Mouse (Mus musculus) lung, postnatal 10 days (tissue): ENCODE results near the gene Prrc2b.

Experiments
- DNase-seq: peaks from one replicate; pipeline ENCODE4 v3.0.0; 2021

The Prrc2b gene

GRCm38 (mm10) chr2:32162646-32163045, 11.8 kb downstream of the Prrc2b start:
- DNase-seq: no peak

- DNase-seq: no peak
These were observed 12.2 kb downstream of the Prrc2b start for GRCm38 (mm10) chr2:32163057-32163456.

- DNase-seq: peak; percentile 48
These were observed 13.6 kb downstream of the Prrc2b start for GRCm38 (mm10) chr2:32164503-32164902.

GRCm38 (mm10) chr2:32165040-32165800, 14.3 kb downstream of the Prrc2b start:
- no peak for DNase-seq

GRCm38 (mm10) chr2:32166581-32166980, 15.7 kb downstream of the Prrc2b start:
- DNase-seq: peak; percentile 66

GRCm38 (mm10) chr2:32167034-32167770, 16.3 kb downstream of the Prrc2b start:
- DNase-seq: no peak

- peak; percentile 86 for DNase-seq
These were observed 16.9 kb downstream of the Prrc2b start for GRCm38 (mm10) chr2:32167819-32168218.

- no peak for DNase-seq
These were observed 18.4 kb downstream of the Prrc2b start for GRCm38 (mm10) chr2:32169292-32169691.

GRCm38 (mm10) chr2:32170010-32170409, 19.1 kb downstream of the Prrc2b start:
- DNase-seq: no peak

GRCm38 (mm10) chr2:32171658-32172433, 21.0 kb downstream of the Prrc2b start:
- DNase-seq: no peak

- peak; percentile 90 for DNase-seq
These were observed 23.4 kb downstream of the Prrc2b start for GRCm38 (mm10) chr2:32174170-32174741.

- DNase-seq: peak; percentile 27
These were observed 24.2 kb downstream of the Prrc2b start for GRCm38 (mm10) chr2:32175051-32175466.

GRCm38 (mm10) chr2:32175508-32175907, 24.6 kb downstream of the Prrc2b start:
- DNase-seq: peak; percentile 24

- peak; percentile 29 for DNase-seq
These were observed 26.0 kb downstream of the Prrc2b start for GRCm38 (mm10) chr2:32176848-32177247.

- DNase-seq: no peak
These were observed 26.6 kb downstream of the Prrc2b start for GRCm38 (mm10) chr2:32177397-32178060.

- DNase-seq: no peak
These were observed 28.5 kb downstream of the Prrc2b start for GRCm38 (mm10) chr2:32179363-32179762.

- DNase-seq: no peak
These were observed 29.2 kb downstream of the Prrc2b start for GRCm38 (mm10) chr2:32180127-32180526.

- DNase-seq: no peak
These were observed 30.5 kb downstream of the Prrc2b start for GRCm38 (mm10) chr2:32181364-32181763.

- DNase-seq: no peak
These were observed 31.2 kb downstream of the Prrc2b start for GRCm38 (mm10) chr2:32182119-32182518.

- peak; percentile 76 for DNase-seq
These were observed 31.9 kb downstream of the Prrc2b start for GRCm38 (mm10) chr2:32182676-32183296.

GRCm38 (mm10) chr2:32187019-32187551, 36.2 kb downstream of the Prrc2b start:
- DNase-seq: no peak

GRCm38 (mm10) chr2:32187649-32188048, 36.8 kb downstream of the Prrc2b start:
- DNase-seq: no peak
